Mouse (Mus musculus) kidney, postnatal 25 days (tissue): ENCODE data around the gene Gm21319.
"Not testable (repeated sequence)": the region's sequence is repeated elsewhere in the genome, so short reads cannot be mapped to it uniquely, and the experiment has no call there.

Experiments
- DNase-seq, 2 experiments: peaks; one replicate each; pipeline ENCODE4 v3.0.0; 2021; ENCODE audit warnings: mixed read lengths in 2 of 2

Gm21319 gene

DNA sequence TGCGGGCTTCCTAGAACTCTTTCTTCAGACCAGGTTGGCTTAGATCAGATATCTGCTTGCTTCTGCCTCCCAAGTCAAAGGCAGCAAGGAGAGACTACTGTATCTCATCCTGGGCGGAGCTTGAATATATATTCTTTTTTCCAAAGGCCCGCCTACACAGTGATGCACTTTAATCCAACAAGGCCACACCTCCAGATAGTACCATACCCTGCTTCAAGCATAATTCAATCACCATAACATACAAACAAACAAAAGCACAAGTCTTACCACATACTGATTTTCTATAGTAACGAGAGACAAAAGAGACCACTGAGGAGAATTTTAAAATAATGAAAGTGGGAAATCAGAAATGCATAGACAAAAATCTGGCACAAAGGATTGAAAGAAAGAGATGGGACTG lies at the start of gene Gm21319:
Gm21319 (minus strand) TSS at position 101 of the 400 bp plus-strand sequence.
- DNase-seq = not testable (repeated sequence)

DNA sequence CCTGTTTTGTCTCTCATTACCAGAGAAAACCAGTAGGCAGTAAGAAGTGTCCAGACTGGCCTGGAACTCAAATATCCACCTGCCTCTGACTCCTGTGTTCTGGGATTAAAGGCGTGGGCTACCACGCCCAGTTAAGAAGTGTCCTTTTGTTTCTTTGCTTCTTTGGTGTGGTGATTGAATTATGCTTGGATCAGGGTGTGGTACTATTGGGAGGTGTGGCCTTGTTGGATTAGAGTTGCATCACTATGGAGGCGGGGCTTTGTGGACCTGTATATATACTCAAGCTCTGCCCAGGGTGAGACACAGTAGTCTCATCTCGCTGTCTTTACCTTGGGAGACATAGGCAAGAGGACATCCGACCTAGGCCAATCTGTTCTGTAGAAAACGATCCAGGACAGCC lies 40.7 kb upstream of the Gm21319 start, which contains the start of gene BB287469:
BB287469 (plus strand) TSS at position 301 of the 400 bp plus-strand sequence.
- not testable (repeated sequence) for DNase-seq

DNA sequence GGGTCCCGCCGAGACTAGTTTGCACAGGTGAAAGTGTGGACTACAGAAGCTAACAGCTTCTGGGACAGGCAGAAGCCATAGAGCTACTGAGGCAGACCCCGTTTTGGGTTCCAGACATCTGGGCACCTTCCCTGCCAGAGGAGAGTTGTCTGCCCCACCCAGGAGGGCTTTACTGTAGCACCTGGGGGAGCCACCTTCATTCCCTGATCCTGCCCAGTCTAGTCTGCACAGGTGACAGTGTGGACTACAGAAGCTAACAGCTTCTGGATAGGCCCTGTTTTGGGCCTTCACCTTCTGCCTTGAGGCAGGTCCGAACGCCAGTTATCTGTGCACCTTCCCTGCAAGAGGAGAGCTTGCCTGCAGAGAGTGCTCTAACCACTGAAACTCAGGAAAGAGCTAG lies 22.4 kb upstream of the Gm21319 start:
- not testable (repeated sequence) for DNase-seq

DNA sequence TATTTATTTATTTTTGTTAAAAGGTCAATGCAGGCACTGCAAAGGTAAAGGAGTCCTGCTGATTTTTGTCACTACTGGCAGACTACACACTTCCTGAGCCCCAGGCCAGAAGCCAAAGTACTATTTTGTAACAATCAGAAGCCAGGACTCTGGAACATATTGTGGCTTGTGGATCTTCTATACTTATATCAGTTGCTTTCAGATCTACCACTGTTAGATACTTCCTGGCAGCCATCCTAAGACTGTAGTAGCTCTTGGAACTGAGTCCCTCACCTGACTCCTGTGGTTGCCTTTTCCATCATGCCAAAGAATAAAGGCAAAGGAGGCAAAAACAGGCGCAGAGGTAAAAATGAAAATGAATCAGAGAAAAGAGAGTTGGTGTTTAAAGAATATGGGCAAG lies 19.7 kb upstream of the Gm21319 start, which contains the start of gene Gm21936:
Gm21936 (plus strand) TSS at position 301 of the 400 bp plus-strand sequence.
- DNase-seq = not testable (repeated sequence)
